Mouse (Mus musculus) hindbrain, embryonic 13.5 days (tissue): ENCODE data around the gene Dcst2. TPM values are rescaled to one million over a fixed set of nuclear protein-coding genes. Genes with fewer than 3 reads are reported as not detected.

Experiments used
- ATAC-seq: fragments of 200-750 bp; cut with Nextera tagmentation; 2 replicates; pipeline ENCODE4 v1.8.0; 2017; ENCODE audit warnings: moderate TSS enrichment; ENCODE audit not compliant: low FRiP score
- H3K27ac ChIP-seq: fragments of 300-500 bp; sonication (generic); 2 replicates; pipeline ENCODE4 v1.5.1; 2015; ENCODE audit warnings: inconsistent platforms, mild to moderate bottlenecking, moderate library complexity
- H3K27me3 ChIP-seq: fragments of 300-500 bp; sonication (generic); 2 replicates; pipeline ENCODE4 v1.6.1; 2015; ENCODE audit warnings: mild to moderate bottlenecking, inconsistent platforms
- H3K36me3 ChIP-seq: fragments of 300-500 bp; sonication (generic); 2 replicates; pipeline ENCODE4 v1.6.1; 2015; ENCODE audit warnings: mild to moderate bottlenecking, inconsistent platforms
- H3K4me1 ChIP-seq: fragments of 300-500 bp; sonication (generic); replicated peaks from 2 replicates; pipeline ENCODE4 v1.6.1; 2015; ENCODE audit warnings: inconsistent platforms
- H3K4me2 ChIP-seq: fragments of 300-500 bp; sonication (generic); 2 replicates; pipeline ENCODE4 v1.6.1; 2015; ENCODE audit warnings: inconsistent platforms, mild to moderate bottlenecking, moderate library complexity
- H3K4me3 ChIP-seq: fragments of 300-500 bp; sonication (generic); 2 replicates; pipeline ENCODE4 v1.5.1; 2015; ENCODE audit warnings: mild to moderate bottlenecking, inconsistent platforms
- H3K9ac ChIP-seq: fragments of 300-500 bp; sonication (generic); 2 replicates; pipeline ENCODE4 v1.6.1; 2015; ENCODE audit warnings: mild to moderate bottlenecking, inconsistent platforms
- H3K9me3 ChIP-seq: fragments of 300-500 bp; sonication (generic); 2 replicates; pipeline ENCODE4 v1.6.1; 2016; ENCODE audit warnings: inconsistent platforms
- WGBS: fragments of 180-500 bp; shearing (Covaris S2); methylation state at CpG from one replicate; pipeline ENCODE4 v1.1.7; 2015; 5-methylcytosine and 5-hydroxymethylcytosine counted together
- polyA plus RNA-seq: library from polyadenylated mRNA; unstranded; fragments of >200 nt; fragmentation: Nextera tagmentation; extraction: Ambion mirVana; gene quantifications from 2 replicates; pipeline ENCODE4 v1.2.1, GENCODE M21; 2015

Gene Dcst2
- polyA plus RNA-seq, 1 experiment from 2014 or later = 0.14 TPM

GRCm38 (mm10) chr3:89386438-89387420 is 25.0 kb downstream of the Dcst2 start:
- H3K36me3 ChIP-seq = no peaks in the 10 kb centered on the region
- 53% methylated on average over 17 of the region's 17 CpGs for WGBS
- 0 out of 2 replicates have a peak overlapping the region, but pooled peaks have one; percentile 13 for H3K9ac ChIP-seq
- H3K27ac ChIP-seq = no peak overlapping the region
- H3K4me3 ChIP-seq = no peak overlapping the region
- peaks cover 33% of the 10 kb centered on the region for H3K4me1 ChIP-seq
- no peaks in the 10 kb centered on the region for H3K9me3 ChIP-seq
- peaks cover 16% of the 10 kb centered on the region for H3K27me3 ChIP-seq
- H3K4me2 ChIP-seq = no peak overlapping the region
- no peak for ATAC-seq

- H3K27me3 ChIP-seq = peaks cover 25% of the 10 kb centered on the region
- H3K27ac ChIP-seq = no peak overlapping the region
- 76% methylated on average over 11 of the region's 11 CpGs for WGBS
- peaks cover 42% of the 10 kb centered on the region for H3K4me1 ChIP-seq
- ATAC-seq = no peak
- no peaks in the 10 kb centered on the region for H3K36me3 ChIP-seq
- H3K4me2 ChIP-seq = no peak overlapping the region
- H3K9me3 ChIP-seq = no peaks in the 10 kb centered on the region
- no peak overlapping the region for H3K9ac ChIP-seq
- no peak overlapping the region for H3K4me3 ChIP-seq
Measured at GRCm38 (mm10) chr3:89387632-89388031, 25.9 kb downstream of the Dcst2 start.

GRCm38 (mm10) chr3:89388134-89388881 is 26.5 kb downstream of the Dcst2 start:
- H3K27me3 ChIP-seq = peaks cover 30% of the 10 kb centered on the region
- H3K27ac ChIP-seq = no peak overlapping the region
- peak; percentile 10; the same call in 1 of the 2 replicates for ATAC-seq
- no peak overlapping the region for H3K4me2 ChIP-seq
- H3K36me3 ChIP-seq = no peaks in the 10 kb centered on the region
- no peak overlapping the region for H3K9ac ChIP-seq
- H3K4me3 ChIP-seq = no peak overlapping the region
- WGBS = 77% methylated on average over 10 of the region's 11 CpGs
- H3K9me3 ChIP-seq = no peaks in the 10 kb centered on the region
- H3K4me1 ChIP-seq = peaks cover 49% of the 10 kb centered on the region

DNA sequence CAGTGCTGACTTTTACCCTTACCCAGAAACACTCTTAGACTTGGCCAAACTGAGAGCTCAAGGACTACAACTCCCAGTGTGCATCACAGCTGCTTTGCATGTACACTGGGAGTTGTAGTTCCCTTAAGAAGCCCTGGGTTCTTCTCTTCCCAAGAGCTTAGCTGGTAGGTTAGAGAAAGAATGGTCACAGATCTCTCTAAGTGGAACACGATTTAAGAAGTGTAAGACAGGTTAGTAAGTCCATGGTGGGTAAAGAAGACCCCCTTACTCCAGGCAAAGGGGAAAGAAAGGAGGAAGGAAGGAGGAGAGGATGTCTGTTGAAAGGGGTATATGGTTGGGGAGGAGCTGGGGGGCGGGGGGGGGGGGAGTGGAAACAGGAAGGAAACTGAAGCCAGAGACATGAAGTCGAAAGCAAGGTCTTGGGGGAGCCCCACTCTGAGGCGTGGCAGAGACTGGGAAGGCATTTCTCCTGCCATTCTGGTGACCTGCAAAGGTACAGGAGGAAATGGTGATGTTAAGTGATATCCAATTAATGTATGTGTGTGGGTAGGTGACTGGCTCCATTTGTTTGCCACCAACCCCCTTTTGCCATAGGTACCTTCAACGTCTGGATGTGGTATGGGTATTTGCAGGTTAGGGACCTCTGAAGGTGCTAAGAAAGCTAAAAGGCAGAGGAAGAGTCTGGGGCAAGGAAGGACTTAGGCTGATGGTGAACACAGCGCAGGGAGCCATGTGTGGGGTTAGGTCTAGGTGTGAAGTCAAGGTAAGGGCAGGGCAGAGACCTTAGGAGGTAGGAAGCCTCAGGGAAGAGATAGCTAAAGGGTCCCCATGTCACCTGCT is 27.3 kb downstream of the Dcst2 start:
- ATAC-seq = 0 out of 2 replicates have a peak, but pooled peaks have one; percentile 5
- no peaks in the 10 kb centered on the region for H3K36me3 ChIP-seq
- no peak overlapping the region for H3K4me3 ChIP-seq
- H3K9me3 ChIP-seq = no peaks in the 10 kb centered on the region
- H3K27me3 ChIP-seq = peaks cover 36% of the 10 kb centered on the region
- WGBS = 79% methylated on average over 6 of the region's 6 CpGs
- peaks cover 57% of the 10 kb centered on the region for H3K4me1 ChIP-seq
- H3K4me2 ChIP-seq = no peak overlapping the region
- no peak overlapping the region for H3K9ac ChIP-seq
- H3K27ac ChIP-seq = no peak overlapping the region

DNA sequence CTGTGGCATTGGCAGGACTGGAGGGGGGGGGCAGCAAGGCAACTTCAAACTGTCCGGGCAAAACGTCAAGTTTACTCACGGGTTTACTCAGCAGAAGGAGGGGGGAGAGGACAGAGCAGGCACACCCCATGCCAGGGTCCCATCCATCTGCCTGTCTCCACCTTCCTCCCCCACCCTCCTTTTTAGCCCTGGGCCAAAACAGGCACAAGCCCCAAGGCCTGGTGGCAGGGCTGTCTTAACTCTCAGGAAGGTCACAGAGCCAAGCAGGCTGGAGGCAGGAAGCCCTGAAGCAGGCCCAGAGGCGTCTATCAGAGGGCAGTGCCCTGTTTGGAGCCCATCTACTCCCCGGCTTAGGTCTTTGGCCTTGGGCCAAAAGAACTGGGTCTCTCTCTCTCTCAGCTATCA is 28.3 kb downstream of the Dcst2 start:
- H3K9me3 ChIP-seq = no peaks in the 10 kb centered on the region
- WGBS = 52% methylated on average over 5 of the region's 5 CpGs
- H3K4me1 ChIP-seq = peaks cover 67% of the 10 kb centered on the region
- peaks cover 45% of the 10 kb centered on the region for H3K27me3 ChIP-seq
- ATAC-seq = no peak
- no peaks in the 10 kb centered on the region for H3K36me3 ChIP-seq
- no peak overlapping the region for H3K9ac ChIP-seq
- no peak overlapping the region for H3K27ac ChIP-seq
- no peak overlapping the region for H3K4me3 ChIP-seq
- no peak overlapping the region for H3K4me2 ChIP-seq

DNA sequence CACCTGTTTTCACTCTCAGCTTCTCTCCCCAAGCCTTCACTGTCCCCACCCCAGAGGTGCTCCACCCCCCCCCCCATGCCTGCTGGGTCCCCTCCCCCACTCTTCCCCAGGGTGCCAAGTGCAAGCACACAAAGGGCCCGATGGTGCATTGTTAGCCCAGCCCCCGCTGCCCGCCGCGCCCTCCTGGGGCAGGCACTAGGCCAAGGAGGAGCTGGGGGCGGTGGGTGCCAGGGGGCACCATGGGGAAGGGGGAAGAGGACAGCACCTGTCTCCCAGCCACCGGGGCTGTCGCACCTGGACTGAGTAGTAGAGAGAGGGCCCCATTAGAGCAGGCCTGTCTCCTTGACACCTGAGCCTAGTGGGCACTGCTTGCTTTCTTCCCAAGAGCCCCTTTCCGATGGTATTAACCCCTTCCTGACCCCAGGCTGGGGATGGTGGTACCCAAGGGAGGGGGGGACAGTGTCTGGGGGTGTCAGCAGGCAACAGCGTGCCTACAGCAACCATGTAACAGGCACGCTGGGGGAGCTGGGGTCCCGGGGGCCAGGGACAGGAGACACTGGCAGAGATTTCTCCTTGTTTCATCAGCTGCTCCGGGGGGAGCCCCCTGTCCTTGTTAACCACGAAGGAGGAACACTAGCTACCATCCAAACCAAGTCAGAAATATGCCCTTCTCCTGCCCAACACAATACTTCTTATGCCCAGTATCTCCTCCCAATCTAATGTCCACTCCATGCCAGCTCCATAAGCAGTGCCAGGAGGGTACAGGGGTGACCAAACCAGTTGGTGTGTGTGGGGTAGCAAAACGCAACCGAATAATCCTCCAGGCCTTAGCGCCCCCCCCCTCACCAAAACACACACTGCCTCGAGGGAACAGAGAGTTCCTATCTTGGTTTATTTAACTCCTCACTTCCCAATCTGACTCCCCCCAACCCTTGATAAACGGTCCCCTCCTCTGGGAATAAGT is 29.2 kb downstream of the Dcst2 start:
- WGBS = 13% methylated on average over 18 of the region's 19 CpGs
- peak overlapping the region; percentile 99 for H3K4me2 ChIP-seq
- peak overlapping the region; percentile 52 for H3K4me3 ChIP-seq
- no peak for ATAC-seq
- H3K9ac ChIP-seq = peak overlapping the region; percentile 74
- H3K27ac ChIP-seq = no peak overlapping the region
- H3K36me3 ChIP-seq = no peaks in the 10 kb centered on the region
- H3K4me1 ChIP-seq = peaks cover 76% of the 10 kb centered on the region
- H3K27me3 ChIP-seq = peaks cover 50% of the 10 kb centered on the region
- H3K9me3 ChIP-seq = no peaks in the 10 kb centered on the region

- H3K9ac ChIP-seq = peak overlapping the region; percentile 74
- under 1% methylated on average over 54 of the region's 56 CpGs for WGBS
- ATAC-seq = no peak
- H3K4me2 ChIP-seq = peak overlapping the region; percentile 99
- H3K27ac ChIP-seq = no peak overlapping the region
- H3K4me1 ChIP-seq = peaks cover 81% of the 10 kb centered on the region
- no peaks in the 10 kb centered on the region for H3K9me3 ChIP-seq
- H3K4me3 ChIP-seq = peak overlapping the region; percentile 52
- peaks cover 55% of the 10 kb centered on the region for H3K27me3 ChIP-seq
- no peaks in the 10 kb centered on the region for H3K36me3 ChIP-seq
Measured at GRCm38 (mm10) chr3:89391663-89392511, 30.1 kb downstream of the Dcst2 start.

DNA sequence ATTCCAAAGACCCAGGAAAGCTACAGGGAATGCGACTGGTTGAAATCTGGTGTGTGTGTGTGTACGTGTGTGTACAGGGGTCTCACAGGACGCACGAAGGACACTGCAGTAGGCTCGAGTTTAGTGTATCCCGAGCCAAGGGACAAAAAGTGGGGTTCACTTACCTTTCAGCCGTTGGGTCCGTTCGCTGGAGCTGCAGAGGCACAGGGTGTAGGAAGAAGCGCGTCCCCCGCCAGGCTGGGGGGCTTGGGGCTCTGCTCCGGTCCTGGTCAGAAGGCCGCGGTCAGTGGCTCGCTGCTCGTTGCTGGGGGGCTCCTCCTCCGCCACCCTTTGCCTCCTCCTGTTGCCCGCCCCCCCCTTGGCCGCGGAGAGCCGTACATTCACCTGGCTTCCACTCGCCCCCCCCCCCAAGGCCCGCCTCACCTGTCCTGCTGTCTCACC is 31.1 kb downstream of the Dcst2 start:
- peaks cover 77% of the 10 kb centered on the region for H3K4me1 ChIP-seq
- ATAC-seq = no peak
- no peaks in the 10 kb centered on the region for H3K36me3 ChIP-seq
- WGBS = 0% methylated on average over 21 of the region's 24 CpGs
- H3K27ac ChIP-seq = no peak overlapping the region
- peak overlapping the region; percentile 99 for H3K4me2 ChIP-seq
- H3K4me3 ChIP-seq = peak overlapping the region; percentile 52
- peak overlapping the region; percentile 65 for H3K9ac ChIP-seq
- peaks cover 50% of the 10 kb centered on the region for H3K27me3 ChIP-seq
- no peaks in the 10 kb centered on the region for H3K9me3 ChIP-seq

DNA sequence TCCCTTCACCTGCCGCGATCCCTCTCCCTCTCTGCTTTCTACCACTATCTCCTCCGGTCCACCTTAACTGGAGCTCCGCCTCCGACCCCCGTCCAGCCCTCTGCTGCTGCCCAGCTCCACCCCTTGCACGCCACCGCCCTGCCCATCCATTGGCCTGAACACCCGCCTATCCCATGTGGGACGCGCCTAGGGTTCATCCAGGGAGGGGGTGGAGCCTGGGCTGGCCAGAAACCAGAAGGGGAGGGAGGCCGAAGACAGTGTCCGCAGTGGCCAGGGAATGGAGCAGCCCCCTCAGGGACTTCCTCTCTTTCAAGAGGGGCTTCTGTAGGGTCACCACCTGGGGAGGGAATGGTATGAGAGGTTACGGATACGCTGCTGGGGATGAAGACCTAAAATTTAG is 31.8 kb downstream of the Dcst2 start:
- H3K4me1 ChIP-seq = peaks cover 70% of the 10 kb centered on the region
- peak overlapping the region; percentile 99 for H3K4me2 ChIP-seq
- ATAC-seq = peak; percentile 90

More for the DNA sequence above, 31.8 kb downstream of the Dcst2 start:
- peak overlapping the region; percentile 58; the same call in 1 of the 2 replicates for H3K27ac ChIP-seq
- H3K36me3 ChIP-seq = no peaks in the 10 kb centered on the region
- peaks cover 50% of the 10 kb centered on the region for H3K27me3 ChIP-seq
- peak overlapping the region; percentile 68 for H3K9ac ChIP-seq
- H3K9me3 ChIP-seq = no peaks in the 10 kb centered on the region
- H3K4me3 ChIP-seq = peak overlapping the region; percentile 52
- 0% methylated on average over 15 of the region's 15 CpGs for WGBS
